Mouse (Mus musculus): ENCODE measurements around the gene Homer1.

DNA sequence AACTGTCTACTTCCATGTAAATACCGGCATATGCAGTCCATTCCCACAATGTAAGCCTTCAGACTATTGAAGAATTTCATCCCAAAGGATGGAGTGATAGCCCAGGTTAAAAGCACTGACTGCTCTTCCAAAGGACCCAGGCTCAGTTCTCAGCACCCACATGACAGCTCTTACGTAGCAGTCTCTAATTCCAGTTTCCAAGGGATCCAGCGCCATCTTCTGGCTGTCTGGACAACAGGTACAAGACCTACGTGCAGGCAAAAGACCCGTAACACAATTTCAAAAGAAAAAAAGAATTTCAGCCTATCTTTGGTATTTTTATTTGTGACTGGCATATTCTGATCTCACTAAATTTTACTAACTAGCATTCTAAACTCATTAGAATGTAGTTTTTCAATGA, 75.0 kb downstream of the Homer1 start:
- TF ChIP-seq CTCF (IDR thresholded peaks at IDR 0.05; ENCODE audit: low read depth) (no peak), EP300 (IDR thresholded peaks at IDR 0.05; ENCODE audit: low read depth) (no peak)

Measured in heart, postnatal 0 days (tissue).